Mouse (Mus musculus) urinary bladder, postnatal 36 days (tissue): ENCODE measurements at regions not wholly inside any gene's neighbourhood (a gene's known extent, or its start where the extent isn't known, plus 50 kb on each side); places are given as distances from the start of the nearest gene placed in this dataset.

Source experiments
- DNase-seq, 2 experiments: peaks; one replicate each; pipeline ENCODE4 v3.0.0; 2022; ENCODE audit warnings: low spot score in 2 of 2, mixed read lengths in 1 of 2

DNA sequence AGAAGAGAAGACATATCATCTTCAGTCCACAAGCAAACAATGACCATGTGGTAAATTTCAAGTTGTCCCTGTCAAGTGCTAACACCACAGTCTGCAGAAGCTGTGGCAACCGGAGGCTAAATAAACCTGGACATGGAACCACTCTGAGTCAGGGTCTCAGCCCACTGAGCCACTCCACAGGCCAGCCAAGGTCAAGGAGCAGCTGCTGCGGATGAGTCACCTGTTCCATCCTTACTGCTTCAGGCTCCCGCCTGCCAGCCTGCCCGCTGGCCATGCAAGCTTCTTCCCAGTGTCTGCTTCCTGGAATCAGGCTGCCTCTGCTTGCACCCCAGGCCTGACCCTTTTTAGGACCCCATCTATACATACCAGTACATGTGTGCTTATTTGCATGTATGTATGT lies 319.8 kb downstream of the 1700129C05Rik start:
- no peak for DNase-seq

DNA sequence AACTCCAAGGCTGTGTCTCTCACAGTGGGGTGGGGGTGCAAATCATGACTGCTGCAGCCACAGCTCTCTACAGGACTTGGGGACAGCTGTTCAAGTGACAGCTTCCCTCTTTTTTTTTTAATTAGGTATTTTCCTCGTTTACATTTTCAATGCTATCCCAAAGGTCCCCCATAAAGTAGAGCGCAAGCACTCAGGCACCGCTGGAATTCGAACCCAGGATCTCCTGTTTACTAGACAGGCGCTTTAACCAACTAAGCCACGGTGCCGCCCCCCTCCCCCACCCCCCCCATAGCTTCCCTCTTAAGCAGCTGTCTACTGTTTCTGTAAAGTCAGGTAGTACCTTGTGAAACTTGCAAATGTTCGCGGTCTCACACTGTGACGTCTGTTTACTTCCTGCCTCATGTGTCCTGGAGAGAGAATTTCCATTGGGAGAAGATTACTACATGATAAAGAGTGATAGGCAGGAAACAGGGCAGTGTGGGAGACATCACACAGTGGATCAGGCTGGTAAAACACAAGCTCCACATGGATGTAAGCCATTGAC lies 324.7 kb downstream of the 1700129C05Rik start:
- DNase-seq, result no peak

DNA sequence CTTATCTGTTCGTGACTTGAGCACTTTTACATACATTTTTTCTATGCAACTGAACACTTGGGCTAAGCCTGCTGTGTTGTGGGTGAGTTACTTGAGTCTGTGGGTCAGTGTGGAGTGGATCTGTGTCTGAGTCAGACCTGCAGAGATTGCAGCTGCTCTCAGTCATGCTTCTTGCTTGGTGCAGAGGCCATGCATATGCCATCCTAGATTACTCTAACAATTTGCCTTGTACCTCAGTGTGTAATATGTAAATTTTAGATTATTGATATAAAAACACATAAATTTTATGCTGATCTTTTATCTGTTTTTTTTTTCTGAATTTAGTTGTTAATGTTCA lies 326.2 kb downstream of the 1700129C05Rik start:
- no peak for DNase-seq

DNA sequence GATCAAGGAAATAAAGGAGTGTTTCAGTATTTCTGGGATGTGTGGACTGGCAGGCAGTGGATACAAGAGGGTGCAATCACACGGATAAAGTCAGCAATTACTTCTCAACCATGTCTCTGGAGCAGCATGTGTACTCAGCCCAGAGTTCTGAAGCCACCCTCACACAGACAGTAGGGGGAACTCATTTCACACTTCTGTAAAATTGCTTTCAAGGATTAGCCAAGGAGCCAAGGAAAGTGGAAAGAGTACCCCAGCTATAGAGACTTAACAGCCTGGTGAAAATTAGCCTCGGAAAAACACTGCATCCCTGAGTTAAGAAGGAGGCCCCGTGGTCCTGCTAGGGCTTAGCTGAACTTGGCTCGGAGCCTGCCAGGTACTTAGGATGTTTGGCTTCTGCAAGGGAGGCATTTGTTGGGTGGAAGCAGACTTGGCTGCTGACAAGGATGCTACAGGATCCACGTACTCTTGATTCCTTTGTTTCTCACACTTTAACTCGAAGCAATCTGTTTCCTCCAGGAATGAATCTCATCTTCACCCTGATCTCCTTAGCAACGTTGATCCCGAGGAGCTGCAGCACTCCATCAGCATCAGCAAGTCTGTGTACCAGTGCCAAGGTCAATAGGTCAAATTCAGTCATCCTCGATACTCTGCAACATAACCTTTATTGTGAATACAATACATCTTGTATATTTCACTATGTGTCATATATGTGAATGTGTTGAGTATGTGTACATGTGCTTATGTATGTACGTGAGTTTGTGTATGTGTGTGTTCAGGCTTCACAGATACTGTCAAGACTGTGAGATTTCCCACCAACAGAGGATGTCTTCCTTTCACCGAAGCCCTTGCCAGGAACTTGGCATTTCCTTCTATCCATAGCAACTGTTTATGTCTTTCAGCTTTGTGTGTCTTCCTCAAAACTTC lies 326.8 kb downstream of the 1700129C05Rik start:
- no peak for DNase-seq

DNA sequence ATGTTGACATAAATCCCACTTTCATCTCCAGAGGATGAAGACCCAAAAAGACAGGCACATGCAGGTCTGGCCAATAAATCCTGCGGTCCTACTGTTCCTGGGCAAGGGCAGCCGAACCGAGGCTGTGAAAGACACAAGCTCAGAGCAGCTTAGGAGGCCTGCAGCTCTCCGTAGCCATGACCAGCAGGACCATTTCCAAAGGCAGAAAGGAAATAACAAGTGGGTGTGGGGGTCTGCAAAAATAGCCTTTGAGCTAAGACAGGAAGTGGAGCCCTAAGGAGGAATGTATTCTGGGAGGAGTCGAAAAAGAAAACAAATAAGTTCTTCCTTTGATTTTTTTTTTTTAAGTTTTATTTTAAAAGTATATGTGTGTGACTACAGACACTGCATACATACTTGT lies 330.1 kb downstream of the 1700129C05Rik start:
- no peak for DNase-seq

DNA sequence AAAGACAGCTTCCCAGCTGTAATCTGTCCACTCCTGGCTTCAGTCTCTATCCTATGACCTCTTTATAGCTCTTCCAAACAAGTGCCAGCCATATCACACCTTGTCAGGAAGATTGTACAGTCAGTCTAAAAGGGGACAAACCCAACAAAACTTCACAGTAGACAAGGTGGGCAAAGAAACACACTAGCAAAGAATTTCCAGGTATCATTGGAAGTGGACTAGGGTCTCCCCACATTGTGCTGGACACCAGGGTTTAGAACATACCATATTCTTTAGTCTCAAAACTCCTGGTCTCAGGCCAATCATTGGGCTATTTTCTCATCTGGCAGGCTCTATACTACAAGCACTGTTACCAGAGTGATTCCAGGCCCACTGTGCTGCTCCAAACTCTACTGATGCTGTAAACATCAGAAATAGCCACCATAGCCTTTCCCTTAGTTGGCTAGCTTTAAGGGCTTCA lies 341.3 kb downstream of the 1700129C05Rik start:
- no peak for DNase-seq

DNA sequence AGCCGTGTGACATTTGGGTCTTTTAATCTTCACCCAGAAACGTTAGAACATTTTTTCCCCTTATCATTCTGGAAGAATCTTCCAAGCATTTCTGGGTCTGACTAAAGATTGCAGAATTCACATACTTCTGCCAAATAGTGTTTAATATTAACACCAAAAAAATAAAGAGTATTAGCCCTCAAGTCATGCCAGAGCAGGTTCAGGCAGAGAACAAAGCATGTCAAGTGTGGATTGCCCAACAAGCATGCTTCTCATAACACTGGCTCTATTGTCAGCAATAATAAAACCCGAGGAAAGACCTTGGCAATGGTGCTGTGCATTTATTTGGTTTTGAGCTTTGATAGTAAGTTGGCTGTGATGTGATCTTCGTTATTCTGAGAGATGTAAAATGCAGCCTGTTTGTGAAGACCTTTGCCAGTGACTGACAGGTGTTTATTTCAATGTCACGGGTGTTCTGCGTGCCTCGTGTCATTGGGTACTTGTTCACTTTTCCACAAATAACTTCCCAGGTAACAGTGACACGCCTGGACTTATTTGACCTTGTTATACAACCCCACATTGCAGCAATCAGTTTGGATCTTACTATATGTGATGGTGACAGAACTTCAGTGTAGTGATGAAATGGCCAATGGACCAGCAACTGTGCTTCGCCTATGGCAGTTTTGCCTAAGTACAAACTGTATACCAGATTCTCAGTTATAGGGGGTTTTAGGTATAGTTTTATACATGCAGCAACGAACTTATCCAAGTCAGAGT lies 354.3 kb downstream of the 1700129C05Rik start:
- no peak for DNase-seq

DNA sequence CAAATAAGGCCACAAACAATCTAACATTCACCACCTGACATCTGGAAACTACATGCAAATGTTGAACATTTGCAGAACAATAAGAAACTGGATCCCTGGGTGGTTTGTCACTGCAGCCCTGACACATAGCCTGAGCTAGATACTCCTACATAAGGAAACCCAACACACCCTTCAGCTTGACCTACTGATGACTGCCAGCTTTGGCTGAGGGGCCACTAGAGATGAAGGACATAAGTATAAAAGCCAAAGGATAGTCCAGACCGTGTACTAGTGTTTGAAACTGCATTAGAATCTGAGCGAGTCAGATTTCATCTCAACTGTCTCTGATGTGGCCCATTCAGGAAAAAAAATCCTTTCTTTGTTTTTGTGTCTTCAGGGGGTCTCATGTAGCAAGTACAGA lies 355.1 kb downstream of the 1700129C05Rik start:
- DNase-seq, result no peak

DNA sequence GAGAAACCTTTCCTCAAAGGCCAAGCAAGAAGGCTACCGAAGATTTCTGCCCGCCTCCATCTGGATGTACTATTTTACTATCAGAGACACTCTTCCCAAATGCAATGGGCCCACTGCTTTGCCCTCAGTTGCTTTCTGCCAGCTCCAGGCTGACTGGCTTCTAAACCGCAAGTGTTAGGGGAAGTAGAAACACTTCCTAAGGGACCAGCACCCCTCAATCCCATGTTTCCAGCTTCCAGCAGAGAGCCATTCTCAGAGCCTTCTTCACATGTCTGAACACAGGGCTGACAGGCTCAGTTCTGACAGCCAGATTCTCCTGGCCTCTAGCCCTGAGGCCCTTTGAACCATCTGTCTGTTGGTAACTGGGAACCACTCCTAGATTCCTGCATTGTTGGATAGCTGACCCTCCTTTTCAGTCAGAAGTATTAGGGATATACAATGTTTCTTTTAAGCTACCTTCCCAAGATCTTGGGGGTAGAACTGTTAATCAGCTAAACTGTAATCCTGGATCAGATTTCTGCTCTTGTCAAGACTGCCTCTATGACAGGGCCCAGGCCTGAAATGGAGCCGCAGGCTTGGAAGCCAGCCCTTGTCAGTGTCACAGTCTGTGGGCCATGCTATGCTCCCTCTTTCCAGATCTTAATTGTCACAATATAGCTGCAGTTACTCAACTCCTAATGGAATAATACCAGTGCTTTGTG lies 355.8 kb downstream of the 1700129C05Rik start:
- no peak for DNase-seq

DNA sequence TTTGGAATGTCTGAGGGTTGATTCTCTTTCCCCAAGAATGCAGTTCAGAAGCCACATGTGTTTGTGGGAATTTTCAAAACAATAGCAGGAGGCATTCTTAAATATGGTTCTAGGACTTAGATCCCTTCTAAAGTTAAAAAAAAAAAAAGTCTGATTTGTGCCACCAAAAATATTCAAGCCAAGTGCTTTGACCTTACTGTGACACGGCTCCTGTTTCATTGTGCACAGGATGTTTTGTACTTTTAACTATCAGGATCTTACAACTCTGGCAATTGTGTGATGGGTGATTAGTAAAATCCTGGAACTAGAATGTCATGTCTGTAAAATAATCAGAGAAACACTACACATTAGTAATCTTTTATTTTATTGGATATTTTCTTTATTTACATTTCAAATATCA lies 359.5 kb downstream of the 1700129C05Rik start:
- no peak for DNase-seq

DNA sequence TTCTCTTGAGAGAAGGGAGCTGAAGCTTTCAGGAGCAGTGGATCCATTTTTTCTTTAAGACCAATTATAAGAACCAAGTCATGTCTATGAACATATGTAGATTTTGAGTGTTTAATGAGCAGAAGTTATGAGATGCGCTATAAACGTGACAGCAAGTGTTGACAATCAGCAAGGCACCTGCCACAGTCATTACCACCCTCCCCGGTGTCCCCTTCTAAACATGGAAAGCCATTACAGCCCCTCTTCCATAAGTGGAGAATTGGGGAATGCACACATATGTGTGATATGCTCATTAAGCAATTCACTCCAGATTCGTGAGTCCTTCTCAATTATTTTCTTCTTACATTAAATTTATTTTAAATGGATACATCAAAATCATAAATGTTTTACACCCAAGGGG lies 362.4 kb downstream of the 1700129C05Rik start:
- DNase-seq, result no peak

DNA sequence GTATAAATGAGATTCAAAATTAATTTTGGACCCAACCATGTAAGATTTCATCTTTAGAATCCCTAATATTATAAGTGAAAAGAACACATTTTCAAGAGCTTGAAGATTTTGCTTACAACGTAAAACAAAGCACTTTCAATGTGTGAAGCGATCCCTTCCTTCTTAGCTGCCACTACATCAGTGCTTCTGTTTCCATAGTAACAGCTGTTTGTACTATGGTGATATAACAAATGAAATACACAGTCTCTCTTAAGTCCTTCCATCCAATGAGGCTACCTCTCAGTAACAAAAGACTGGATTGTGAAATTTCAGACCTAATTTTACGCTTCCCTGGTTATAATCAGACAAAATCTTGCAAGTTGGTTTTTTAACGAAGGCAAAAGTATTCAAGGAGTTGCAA lies 364.0 kb downstream of the 1700129C05Rik start:
- no peak for DNase-seq

DNA sequence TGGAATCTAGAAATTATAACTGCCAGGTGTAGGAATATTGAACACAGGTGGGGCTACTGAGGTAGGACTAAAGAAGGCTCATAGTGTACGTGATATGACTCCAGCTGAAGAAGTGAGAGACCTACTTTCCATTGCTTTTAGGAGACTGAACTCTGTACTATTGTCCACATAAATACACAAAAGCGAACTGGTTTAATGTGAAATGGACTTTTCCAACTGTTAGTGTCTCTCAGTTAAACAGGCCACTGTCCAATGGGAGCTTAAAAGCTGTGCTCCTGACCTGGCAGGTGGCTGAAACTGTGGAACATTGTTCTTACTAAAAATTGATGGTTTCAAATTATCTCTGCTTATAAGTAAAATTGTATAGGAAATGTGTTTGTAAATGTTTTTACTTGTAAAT lies 381.4 kb downstream of the 1700129C05Rik start:
- DNase-seq, result no peak

DNA sequence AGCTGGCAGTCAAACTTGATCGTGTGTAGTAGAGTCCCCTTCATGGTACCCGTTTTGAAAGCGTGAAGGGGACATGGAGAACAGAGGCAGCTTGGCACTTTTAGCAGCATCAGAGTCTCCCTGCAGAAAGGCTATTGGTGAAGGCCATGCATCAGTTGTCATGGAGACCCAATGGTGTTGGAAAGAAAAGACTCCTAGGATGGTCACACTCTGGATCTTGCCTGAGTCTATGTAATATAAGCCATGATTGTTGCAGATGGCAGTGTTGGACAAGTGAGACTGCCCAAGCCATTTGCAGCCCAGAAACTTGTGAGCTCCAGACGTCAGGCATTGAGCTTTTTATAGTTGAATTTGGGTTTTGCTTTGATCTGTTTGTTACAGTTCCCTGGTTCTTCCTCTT lies 382.9 kb downstream of the 1700129C05Rik start:
- no peak for DNase-seq

DNA sequence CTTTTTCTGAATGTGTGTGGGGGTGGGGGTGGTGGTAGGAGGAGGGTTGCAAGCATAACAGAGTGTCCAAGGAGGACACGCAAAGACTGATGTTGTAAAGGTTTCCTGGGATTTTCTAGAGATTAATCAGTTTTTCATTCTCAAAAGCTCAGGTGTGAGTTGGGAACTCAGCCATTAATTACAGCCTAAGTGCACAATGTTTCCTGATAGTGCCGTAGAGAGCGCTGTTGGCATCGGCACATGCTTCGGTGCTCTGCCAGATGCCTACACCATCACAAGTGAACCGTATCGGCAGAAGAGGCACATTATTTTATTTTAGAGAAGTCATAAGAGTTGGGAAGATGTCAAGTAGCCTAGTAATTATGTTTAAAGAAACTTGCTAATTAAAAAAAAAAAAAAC lies 388.9 kb downstream of the 1700129C05Rik start:
- no peak for DNase-seq

DNA sequence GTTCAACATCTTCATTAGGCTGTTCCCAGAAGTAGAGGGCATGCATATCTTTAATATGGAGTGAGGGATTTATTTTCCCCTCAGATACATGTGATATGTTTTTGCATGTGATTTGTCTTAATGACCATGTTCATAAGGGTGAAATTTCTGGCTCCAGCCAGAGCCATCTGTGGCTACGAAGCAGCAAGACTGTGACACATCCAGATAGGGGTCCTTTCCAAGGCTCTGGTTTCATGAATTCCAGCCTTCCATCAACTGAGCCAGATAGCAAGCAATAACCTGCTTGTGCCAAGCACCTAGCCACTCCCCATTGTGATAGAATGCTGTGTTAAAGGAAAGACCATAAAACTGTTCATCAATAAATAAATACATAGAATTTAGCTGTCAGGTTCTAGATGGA lies 389.6 kb downstream of the 1700129C05Rik start:
- DNase-seq, result no peak

DNA sequence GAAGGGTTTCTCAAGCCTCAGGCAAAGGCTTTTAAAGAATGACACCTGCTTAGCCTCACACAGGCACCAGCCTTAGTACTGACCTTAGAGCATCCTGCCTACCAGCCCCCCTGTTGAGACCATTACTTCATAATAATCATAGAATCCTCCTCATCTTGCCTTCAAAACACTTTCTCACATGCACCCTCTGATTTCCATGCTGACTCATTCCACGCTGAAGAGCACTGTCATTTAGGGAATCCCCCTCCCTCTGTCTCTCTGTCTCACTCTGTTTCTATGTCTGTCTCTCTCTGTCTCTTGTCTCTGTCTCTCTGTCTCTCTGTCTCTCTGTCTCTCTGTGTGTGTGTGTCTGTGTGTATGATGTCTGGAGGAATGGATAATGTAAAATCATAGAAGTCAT lies 416.3 kb downstream of the 1700129C05Rik start:
- no peak for DNase-seq

DNA sequence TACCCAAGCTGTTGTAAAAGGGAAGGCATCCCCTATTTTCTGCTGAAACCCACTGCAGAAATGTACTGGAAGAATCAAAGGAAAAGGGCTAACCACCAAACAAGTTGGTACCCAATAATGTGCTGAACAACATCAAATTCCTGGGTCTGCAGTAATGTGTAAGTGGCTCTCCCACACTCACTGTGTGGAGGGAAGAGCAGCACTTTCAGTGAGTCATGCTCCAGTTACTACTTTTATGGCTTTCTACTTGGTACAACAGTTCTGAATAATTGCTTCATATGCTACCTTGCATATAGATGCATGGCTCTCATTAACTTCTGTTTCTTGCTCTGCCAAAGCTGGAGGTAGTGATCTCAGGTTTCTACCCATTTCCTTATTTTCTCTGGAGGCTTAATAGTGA lies 427.8 kb downstream of the 1700129C05Rik start:
- DNase-seq, result no peak

DNA sequence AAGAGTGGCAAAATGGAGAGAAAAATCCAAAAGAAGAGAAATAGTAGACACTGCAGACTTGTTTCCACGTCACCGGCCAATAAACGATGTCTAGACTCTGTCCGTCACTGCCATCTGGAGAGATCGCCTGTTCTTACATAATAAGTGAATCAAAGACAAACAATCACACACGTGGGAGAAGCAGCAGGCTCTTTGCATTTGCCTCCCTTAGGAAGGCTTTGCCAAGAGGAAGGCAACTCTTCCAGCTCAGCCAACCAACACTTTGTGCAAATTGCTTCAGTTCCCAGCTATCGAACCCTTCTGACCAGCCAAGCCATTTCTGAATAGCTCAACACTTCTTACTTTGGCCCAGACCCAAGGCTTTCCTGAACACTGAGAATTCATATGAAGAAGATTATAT lies 432.8 kb downstream of the 1700129C05Rik start:
- no peak for DNase-seq

DNA sequence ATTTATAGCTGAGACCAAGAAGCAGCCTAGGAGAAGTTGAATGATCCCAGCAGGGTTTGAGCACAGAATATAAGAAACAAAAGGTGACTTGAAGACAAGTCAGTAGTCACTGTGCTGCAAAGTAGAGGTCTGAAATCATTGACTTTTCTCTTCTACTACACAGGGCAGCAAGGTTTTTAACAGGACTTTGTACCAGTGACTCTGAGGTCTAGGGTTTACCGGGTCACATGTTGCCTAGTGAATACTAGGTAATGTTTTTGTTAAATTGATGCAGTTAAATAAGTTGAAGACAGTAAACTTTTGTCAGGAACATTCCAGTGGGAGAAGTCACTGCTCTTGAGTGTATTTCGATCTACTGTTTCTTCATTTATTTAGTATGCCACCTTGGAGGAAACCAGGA lies 433.4 kb downstream of the 1700129C05Rik start:
- no peak for DNase-seq

DNA sequence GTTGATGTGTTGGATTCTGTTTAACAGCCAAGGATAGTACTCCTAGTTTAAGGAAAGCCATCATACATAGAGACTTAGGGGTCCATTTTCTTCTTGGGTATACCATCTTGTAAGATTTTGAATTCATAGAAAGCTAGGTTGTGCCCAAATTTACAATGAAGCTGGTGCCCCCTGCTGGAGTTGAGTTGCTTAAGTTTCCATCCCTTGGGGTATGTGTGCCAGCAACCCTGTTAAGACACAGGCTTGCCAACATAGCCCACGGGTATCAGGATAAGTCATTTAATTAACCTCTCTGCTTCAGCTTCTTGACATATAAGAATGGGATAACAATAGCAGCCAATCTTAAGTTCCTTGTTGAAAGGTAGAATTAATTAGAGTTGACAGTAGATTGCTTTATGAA lies 440.9 kb downstream of the 1700129C05Rik start:
- peak; percentile 37 to 48 for DNase-seq
